Mouse (Mus musculus) liver (tissue): Measurements from ENCODE around the gene Nup188.

Source experiments
- DNase-seq: peaks from one replicate; pipeline ENCODE4 v3.0.0-alpha.2; 2020; ENCODE audit warnings: mixed read lengths

The Nup188 gene

GRCm38 (mm10) chr2:30392577-30393369 lies 106.6 kb downstream of the Nup188 start:
- DNase-seq, result peak; percentile 86

- DNase-seq, result no peak
Measured at GRCm38 (mm10) chr2:30393370-30393656, 107.1 kb downstream of the Nup188 start.
